Mouse (Mus musculus) kidney, adult 2 months (tissue): ENCODE results near the gene Otud1. TPM values are rescaled to one million over a fixed set of nuclear protein-coding genes. Genes with fewer than 3 reads are reported as not detected.

Experiments used
- DNase-seq: peaks from one replicate; pipeline ENCODE4 v3.0.0; 2021
- H3K27ac ChIP-seq: fragments of 200-500 bp; 2 replicates; pipeline ENCODE4 v1.5.1; 2012; ENCODE audit warnings: low read depth, low read length, control low read depth, inconsistent platforms; ENCODE audit not compliant: insufficient read depth
- H3K27me3 ChIP-seq: fragments of 200-500 bp; replicated peaks from 2 replicates; pipeline ENCODE4 v1.6.1; 2012; ENCODE audit warnings: mild to moderate bottlenecking, moderate library complexity, low read length, inconsistent platforms; ENCODE audit not compliant: control insufficient read depth, insufficient read depth
- H3K36me3 ChIP-seq: fragments of 200-500 bp; 2 replicates; pipeline ENCODE4 v1.6.1; 2012; ENCODE audit warnings: mild to moderate bottlenecking, moderate library complexity, low read length, inconsistent platforms; ENCODE audit not compliant: control insufficient read depth, insufficient read depth
- H3K4me1 ChIP-seq: fragments of 200-500 bp; 2 replicates; pipeline ENCODE4 v1.6.1; 2011; ENCODE audit warnings: low read length; ENCODE audit not compliant: control insufficient read depth, insufficient read depth
- H3K4me3 ChIP-seq: fragments of 200-500 bp; 2 replicates; pipeline ENCODE4 v1.5.1; 2011; ENCODE audit warnings: mild to moderate bottlenecking, low read depth, low read length, control low read depth; ENCODE audit not compliant: insufficient read depth
- CTCF ChIP-seq: fragments of 200-500 bp; conservative IDR thresholded peaks from 2 replicates; pipeline ENCODE4 v1.5.1; 2011; ENCODE audit warnings: low read depth, mild to moderate bottlenecking, control low read depth, low read length, moderate library complexity, mixed read lengths; ENCODE audit not compliant: insufficient read depth, insufficient read length
- POLR2A ChIP-seq: fragments of 200-500 bp; IDR thresholded peaks from one replicate; pipeline ENCODE4 v1.6.1; 2011; ENCODE audit warnings: low read depth, low read length, control low read depth
- WGBS: fragments of 180-500 bp; shearing (Covaris S2); methylation state at CpG from one replicate; pipeline ENCODE4 v1.1.7; 2018; 5-methylcytosine and 5-hydroxymethylcytosine counted together
- polyA plus RNA-seq: library from polyadenylated mRNA; depleted of rRNA; stranded (reverse); fragments of >200 nt; gene quantifications from 2 replicates; pipeline ENCODE4 v1.2.3, GENCODE M21; 2012; rRNA removed

The Otud1 gene
- polyA plus RNA-seq, 1 experiment, result 5.2 TPM

DNA sequence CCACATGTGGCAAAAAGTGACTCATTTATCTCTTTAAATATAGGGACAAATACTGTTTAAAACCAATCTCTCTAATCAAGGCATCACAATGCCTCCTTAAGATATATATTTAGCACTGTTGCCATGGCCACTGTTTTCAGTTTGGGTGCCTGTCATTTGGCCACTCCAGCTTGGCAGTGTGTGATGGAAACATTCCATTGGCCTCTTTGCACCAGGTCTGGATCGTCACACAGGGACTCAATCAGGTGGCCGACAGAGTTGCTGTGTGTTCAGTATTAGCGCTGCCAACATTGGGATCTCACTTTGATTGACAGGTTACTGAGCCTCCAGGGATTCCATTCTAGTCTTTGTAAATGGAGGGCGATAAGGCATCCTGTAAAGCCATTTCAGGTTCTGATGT, 46.1 kb downstream of the Otud1 start:
- H3K36me3 ChIP-seq, result no peaks in the 10 kb centered on the region
- no peaks in the 10 kb centered on the region for H3K4me1 ChIP-seq
- no peaks in the 10 kb centered on the region for H3K27me3 ChIP-seq
- DNase-seq, result peak; percentile 10
- no peak for TF ChIP-seq POLR2A
- no peak for TF ChIP-seq CTCF
- no peak overlapping the region for H3K4me3 ChIP-seq
- H3K27ac ChIP-seq, result no peak overlapping the region
- WGBS, result 54% methylated on average over 4 of the region's 4 CpGs

DNA sequence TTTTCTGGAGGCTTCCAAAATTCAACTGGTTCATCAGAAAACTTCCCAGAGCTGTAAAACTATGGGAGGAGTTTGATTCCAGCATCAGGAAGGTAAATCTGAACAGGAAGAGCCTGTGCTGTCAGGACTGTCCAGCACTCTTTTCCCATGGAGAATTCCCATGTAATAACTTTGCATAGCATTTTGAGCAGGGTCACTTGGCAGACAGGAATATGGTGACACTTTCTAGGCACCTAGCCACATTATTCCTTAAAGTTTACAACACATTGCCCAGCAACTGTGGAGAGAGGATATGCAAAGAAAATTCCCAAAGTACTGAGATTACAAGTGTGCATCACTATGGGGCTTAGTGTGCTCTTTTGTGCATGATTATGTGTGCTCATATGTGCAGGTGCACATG, 46.7 kb downstream of the Otud1 start:
- Histone ChIP-seq H3K4me1 (no peaks in the 10 kb centered on the region), H3K27ac (no peak overlapping the region), H3K4me3 (no peak overlapping the region), H3K36me3 (no peaks in the 10 kb centered on the region), H3K27me3 (no peaks in the 10 kb centered on the region)
- TF ChIP-seq CTCF (no peak), POLR2A (no peak)
- peak; percentile 31 for DNase-seq

DNA sequence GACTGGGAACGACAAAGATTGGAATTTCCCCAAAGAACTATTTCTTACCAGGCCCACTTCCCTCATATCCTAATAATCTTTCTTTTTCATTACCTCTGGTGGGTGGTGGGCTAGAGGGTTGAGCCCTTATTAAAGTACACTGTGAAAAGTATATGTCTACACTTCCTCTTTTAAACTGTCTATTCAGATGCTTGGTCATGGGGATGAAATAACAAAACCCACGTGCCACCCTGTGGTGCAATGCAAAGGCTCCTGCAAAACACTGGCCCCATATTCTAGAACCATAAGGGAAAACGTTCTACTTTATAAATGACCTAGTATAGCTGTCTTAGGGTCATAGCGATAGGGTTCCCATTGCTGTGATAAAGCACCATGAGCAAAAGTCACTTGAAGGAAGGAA, 49.3 kb downstream of the Otud1 start:
- WGBS, result 83% methylated on average over 4 of the region's 4 CpGs
- Histone ChIP-seq H3K27me3 (no peaks in the 10 kb centered on the region), H3K4me3 (no peak overlapping the region), H3K27ac (no peak overlapping the region), H3K36me3 (no peaks in the 10 kb centered on the region), H3K4me1 (no peaks in the 10 kb centered on the region)
- DNase-seq, result no peak
- TF ChIP-seq CTCF, result no peak
- no peak for TF ChIP-seq POLR2A

Other genes starting within 250 kb of the Otud1 start
- gene Ptf1a, start 212.1 kb upstream of the Otud1 start, polyA plus RNA-seq, result not detected in 2 replicates
- not detected in 2 replicates for gene 4921504E06Rik, start 103.8 kb upstream of the Otud1 start, polyA plus RNA-seq